In genomic region chr12:35046310-35046998, GRCm38 (mm10) we compare ENCODE assay signal across 8 mouse cellular contexts. TPM values are rescaled to one million over a fixed set of nuclear protein-coding genes. Genes with fewer than 3 reads are reported as not detected.
DNase-seq lines count a peak whose midpoint lies in the region; ATAC-seq and TF ChIP-seq lines count a peak whose summit lies in the region.

No protein-coding gene starts in this region.

- no peak for TF ChIP-seq CTCF in E14TG2a.4 (conservative IDR thresholded peaks at IDR 0.05; ENCODE audit: low read length)

- peak; percentile 68 for ATAC-seq in heart, embryonic 14.5 days (ENCODE audit: insufficient number of reproducible peaks, insufficient read depth, low FRiP score, low read depth)
- peak; percentile 71 for ATAC-seq in embryonic facial prominence, embryonic 12.5 days (ENCODE audit: insufficient number of reproducible peaks, insufficient read depth, low FRiP score, low TSS enrichment)
- ATAC-seq in monocyte, adult 5-6 weeks (replicated peaks; ENCODE audit: insufficient number of reproducible peaks, low FRiP score, low TSS enrichment, poor library complexity, severe bottlenecking) = peak; percentile 27

- peak overlapping the region; percentile 86 to 96 for H3K4me3 ChIP-seq in heart, embryonic 14.5 days (ENCODE audit: control insufficient read depth in 1 of 2, insufficient read depth in 1 of 2, low read depth in 1 of 2, low read length in 2 of 2)
- H3K4me3 ChIP-seq in E14TG2a.4 (replicated peaks; ENCODE audit: low read length) = peak overlapping the region; percentile 91
- H3K4me3 ChIP-seq in embryonic facial prominence, embryonic 12.5 days = peak overlapping the region; percentile 99

- no peak for DNase-seq in heart, postnatal 14 days
- DNase-seq in kidney, postnatal 25 days = peak; percentile 65 to 79
- no peak for DNase-seq in cerebellum, postnatal 36 days
- DNase-seq in layer of hippocampus, adult 9-11 months = no peak

- under 1% methylated on average over 36 of the region's 36 CpGs for WGBS in heart, embryonic 14.5 days
- under 1% methylated on average over 36 of the region's 36 CpGs for WGBS in embryonic facial prominence, embryonic 12.5 days

- no peaks in the 10 kb centered on the region for H3K9me3 ChIP-seq in heart, embryonic 14.5 days (ENCODE audit: control insufficient read depth, low read length)
- H3K9me3 ChIP-seq in E14TG2a.4 (ENCODE audit: low read length) = no peaks in the 10 kb centered on the region
- H3K9me3 ChIP-seq in embryonic facial prominence, embryonic 12.5 days = no peaks in the 10 kb centered on the region

- H3K27me3 ChIP-seq in heart, embryonic 14.5 days (ENCODE audit: control insufficient read depth, insufficient read depth, low read length) = no peaks in the 10 kb centered on the region
- peaks cover 2% of the 10 kb centered on the region; the same call in 1 of the 2 replicates for H3K27me3 ChIP-seq in E14TG2a.4 (ENCODE audit: insufficient read depth, low read length)
- H3K27me3 ChIP-seq in embryonic facial prominence, embryonic 12.5 days = no peaks in the 10 kb centered on the region

- H3K9ac ChIP-seq in heart, embryonic 14.5 days (ENCODE audit: low read length) = peak overlapping the region; percentile 97
- H3K9ac ChIP-seq in embryonic facial prominence, embryonic 12.5 days = peak overlapping the region; percentile 92

- peak overlapping the region; percentile 47 to 97 for H3K27ac ChIP-seq in heart, embryonic 14.5 days (replicated peaks in 1 of 2; ENCODE audit: control insufficient read depth in 1 of 2, insufficient read depth in 1 of 2, low read depth in 2 of 2, low read length in 2 of 2)
- H3K27ac ChIP-seq in embryonic facial prominence, embryonic 12.5 days = peak overlapping the region; percentile 95

- intact Hi-C loops in heart, postnatal 14 days (cut with DNase I) = no loop called here

- peaks cover 2 to 34% of the 10 kb centered on the region in 2 experiments for H3K4me1 ChIP-seq in heart, embryonic 14.5 days (ENCODE audit: control insufficient read depth in 2 of 2, insufficient read depth in 2 of 2, low read length in 2 of 2)
- peaks cover 29% of the 10 kb centered on the region for H3K4me1 ChIP-seq in E14TG2a.4 (replicated peaks; ENCODE audit: low read depth, low read length)
- H3K4me1 ChIP-seq in embryonic facial prominence, embryonic 12.5 days = peaks cover 11% of the 10 kb centered on the region

- H3K36me3 ChIP-seq in heart, embryonic 14.5 days (ENCODE audit: control insufficient read depth, insufficient read depth, low read length) = no peaks in the 10 kb centered on the region
- no peaks in the 10 kb centered on the region for H3K36me3 ChIP-seq in E14TG2a.4 (ENCODE audit: insufficient read depth, low read length)
- H3K36me3 ChIP-seq in embryonic facial prominence, embryonic 12.5 days = no peaks in the 10 kb centered on the region

- peak overlapping the region; percentile 75 for H3K4me2 ChIP-seq in heart, embryonic 14.5 days (ENCODE audit: low read length)
- H3K4me2 ChIP-seq in embryonic facial prominence, embryonic 12.5 days (replicated peaks) = peak overlapping the region; percentile 67

RNA-seq across cellular contexts. Expression of gene Snx13, which starts 0.5 kb away (rescaled TPM):
- 35.3 and 38.6 TPM in 2 replicates for polyA plus RNA-seq in heart, embryonic 14.5 days (2014; fragmentation: Nextera tagmentation; extraction: Ambion mirVana)
- 10 to 100 TPM; 60.4 to 64.3 TPM for total RNA-seq in heart, postnatal 14 days (2021)
- 22.7 and 24.7 TPM in 2 replicates for polyA plus RNA-seq in embryonic facial prominence, embryonic 12.5 days (2016; fragmentation: Nextera tagmentation; extraction: Ambion mirVana)
- total RNA-seq in monocyte, adult 5-6 weeks (2017) = 38.4 to 57.2 TPM (median 40.9 TPM) in 3 replicates

Comparison
In these comparisons a context has a peak if more than half of its experiments do, and no peak if none do; other contexts are left out.
1. DNase-seq: peak in kidney, postnatal 25 days (2 of 2); none in heart, postnatal 14 days (0 of 2), cerebellum, postnatal 36 days (0 of 2) and layer of hippocampus, adult 9-11 months (single experiment).
2. Peak in every context shown above with its lines, with median percentiles within 50 percentile points of each other: ATAC-seq and H3K4me3 ChIP-seq.